23 mouse cellular contexts compared by ENCODE assay signal in genomic region chr6:71963561-71963960, GRCm38 (mm10). TPM values are rescaled to one million over a fixed set of nuclear protein-coding genes. Genes with fewer than 3 reads are reported as not detected.
DNase-seq lines count a peak whose midpoint lies in the region; ATAC-seq and TF ChIP-seq lines count a peak whose summit lies in the region.
"Had no signal": no experiment of that assay in that cellular context is flagged by ENCODE, and none has a peak within 500 bp of the region (broad histone marks: within the 10 kb centered on the region; RNA-seq: fewer than 3 reads in every experiment).

No protein-coding gene starts in this region.

- H3K9ac ChIP-seq in kidney, embryonic 15.5 days = no peak overlapping the region
- no peak overlapping the region for H3K9ac ChIP-seq in liver, postnatal 0 days (replicated peaks)
- H3K9ac ChIP-seq: embryonic facial prominence, embryonic 12.5 days; forebrain, embryonic 12.5 days; forebrain, postnatal 0 days; heart, embryonic 15.5 days; hindbrain, embryonic 13.5 days had no signal

- H3K4me2 ChIP-seq in kidney, embryonic 15.5 days = no peak overlapping the region
- no peak overlapping the region for H3K4me2 ChIP-seq in liver, postnatal 0 days (ENCODE audit: low read depth, low read length)
- H3K4me2 ChIP-seq: embryonic facial prominence, embryonic 12.5 days; forebrain, embryonic 12.5 days; heart, embryonic 11.5 days; heart, embryonic 15.5 days; hindbrain, embryonic 13.5 days had no signal

- no peak for TF ChIP-seq CTCF in liver, postnatal 0 days (IDR thresholded peaks at IDR 0.05; ENCODE audit: low read depth)

- peak; percentile 88 for DNase-seq in heart, adult 11 months
- DNase-seq in heart, embryonic 10.5 days (ENCODE audit: low spot score) = no peak
- DNase-seq in 416B (ENCODE audit: low read depth) = peak; percentile 44
- no peak for DNase-seq in liver, postnatal 0 days
- DNase-seq in adrenal gland, adult 2 months = no peak
- DNase-seq: adrenal gland, postnatal 25 days; cerebellum, adult 2 months; cerebellum, postnatal 10 days; forebrain, postnatal 0 days; gastrocnemius, adult 2 months; gastrocnemius, postnatal 25 days; heart, adult 18-20 months; heart, postnatal 14 days had no signal

- H3K27me3 ChIP-seq in heart, embryonic 10.5 days (ENCODE audit: insufficient read depth, poor library complexity, severe bottlenecking) = no peaks in the 10 kb centered on the region
- no peaks in the 10 kb centered on the region for H3K27me3 ChIP-seq in kidney, embryonic 15.5 days
- H3K27me3 ChIP-seq in liver, postnatal 0 days (ENCODE audit: insufficient read depth, low read length) = no peaks in the 10 kb centered on the region
- H3K27me3 ChIP-seq: embryonic facial prominence, embryonic 12.5 days; forebrain, embryonic 12.5 days; heart, embryonic 15.5 days; hindbrain, embryonic 13.5 days; Patski had no signal

- peak; percentile 79 for ATAC-seq in granulocyte monocyte progenitor cell, adult 5-6 weeks (replicated peaks; ENCODE audit: poor library complexity, severe bottlenecking)
- ATAC-seq in megakaryocyte progenitor cell, adult 5-6 weeks (replicated peaks; ENCODE audit: poor library complexity) = peak; percentile 61
- no peak for ATAC-seq in kidney, embryonic 15.5 days (replicated peaks; ENCODE audit: low FRiP score)
- no peak for ATAC-seq in liver, postnatal 0 days
- ATAC-seq: forebrain, postnatal 0 days; hindbrain, postnatal 0 days; Patski had no signal

- no peak for TF ChIP-seq EP300 in liver, postnatal 0 days (IDR thresholded peaks at IDR 0.05; ENCODE audit: low read depth)

- H3K4me1 ChIP-seq in heart, embryonic 10.5 days = no peaks in the 10 kb centered on the region; the same call in 1 of the 2 replicates
- H3K4me1 ChIP-seq in kidney, embryonic 15.5 days = no peaks in the 10 kb centered on the region
- H3K4me1 ChIP-seq in liver, postnatal 0 days (ENCODE audit: insufficient read depth) = peaks cover 6% of the 10 kb centered on the region; the same call in 1 of the 2 replicates
- H3K4me1 ChIP-seq: embryonic facial prominence, embryonic 12.5 days; forebrain, embryonic 12.5 days; heart, embryonic 15.5 days; hindbrain, embryonic 13.5 days had no signal

- H3K27ac ChIP-seq in heart, embryonic 10.5 days = no peak overlapping the region
- H3K27ac ChIP-seq in kidney, embryonic 15.5 days = no peak overlapping the region
- H3K27ac ChIP-seq in liver, postnatal 0 days (ENCODE audit: low read depth) = no peak overlapping the region
- H3K27ac ChIP-seq: embryonic facial prominence, embryonic 12.5 days; forebrain, embryonic 12.5 days; gastrocnemius, adult 2 months; heart, embryonic 15.5 days; hindbrain, embryonic 13.5 days; hindbrain, postnatal 0 days had no signal

- no peak overlapping the region for H3K4me3 ChIP-seq in heart, embryonic 10.5 days
- no peak overlapping the region for H3K4me3 ChIP-seq in kidney, embryonic 15.5 days (replicated peaks)
- H3K4me3 ChIP-seq in liver, postnatal 0 days (ENCODE audit: low read depth, low read length) = no peak overlapping the region
- H3K4me3 ChIP-seq: embryonic facial prominence, embryonic 12.5 days; forebrain, embryonic 12.5 days; gastrocnemius, adult 2 months; heart, embryonic 15.5 days; hindbrain, embryonic 13.5 days had no signal

- peaks cover 58% of the 10 kb centered on the region for H3K36me3 ChIP-seq in heart, embryonic 10.5 days
- H3K36me3 ChIP-seq in kidney, embryonic 15.5 days = peaks cover 54% of the 10 kb centered on the region
- H3K36me3 ChIP-seq in liver, postnatal 0 days (replicated peaks; ENCODE audit: insufficient read depth, low read length) = peaks cover 39% of the 10 kb centered on the region

- WGBS in heart, embryonic 10.5 days = 95% methylated on average over 11 of the region's 11 CpGs
- WGBS in kidney, embryonic 15.5 days = 90% methylated on average over 11 of the region's 11 CpGs
- WGBS in liver, postnatal 0 days (ENCODE audit: insufficient replicate concordance) = 65% methylated on average over 11 of the region's 11 CpGs

- H3K9me3 ChIP-seq in heart, embryonic 10.5 days = no peaks in the 10 kb centered on the region
- H3K9me3 ChIP-seq in kidney, embryonic 15.5 days (replicated peaks) = no peaks in the 10 kb centered on the region
- no peaks in the 10 kb centered on the region for H3K9me3 ChIP-seq in liver, postnatal 0 days (ENCODE audit: low read length)
- H3K9me3 ChIP-seq: embryonic facial prominence, embryonic 12.5 days; forebrain, embryonic 12.5 days; heart, embryonic 15.5 days; hindbrain, embryonic 13.5 days had no signal

RNA-seq across cellular contexts. Expression of gene Polr1a, which starts 54.7 kb away (rescaled TPM):
- 37.8 and 40.0 TPM in 2 replicates for polyA plus RNA-seq in heart, embryonic 10.5 days (2016; fragmentation: Nextera tagmentation; extraction: Ambion mirVana)
- total RNA-seq in granulocyte monocyte progenitor cell, adult 5-6 weeks (2014; fragmentation: Nextera tagmentation) = 40.1 and 78.8 TPM in 2 replicates
- total RNA-seq in granulocyte monocyte progenitor cell, adult 5-6 weeks (2017) = 83.1 and 91.6 TPM in 2 replicates
- 35.4 and 39.2 TPM in 2 replicates for total RNA-seq in megakaryocyte progenitor cell, adult 5-6 weeks (2015)
- total RNA-seq in megakaryocyte progenitor cell, adult 5-6 weeks (2017) = 75.9 and 99.9 TPM in 2 replicates
- 38.2 and 38.5 TPM in 2 replicates for polyA plus RNA-seq in kidney, embryonic 15.5 days (2015; fragmentation: Nextera tagmentation; extraction: Ambion mirVana)
- 8.0 and 10.0 TPM in 2 replicates for polyA plus RNA-seq in liver, postnatal 0 days (2015; fragmentation: Nextera tagmentation; extraction: Ambion mirVana)
- 10 to 100 TPM; 58.7 to 82.0 TPM for total RNA-seq in adrenal gland, adult 2 months (2021)
- polyA plus RNA-seq in adrenal gland, adult 2 months (2012; rRNA removed) = 33.3 and 36.0 TPM in 2 replicates

RNA-seq across cellular contexts. Expression of gene Ptcd3, which starts 55.0 kb away (rescaled TPM):
- polyA plus RNA-seq in heart, embryonic 10.5 days (2016; fragmentation: Nextera tagmentation; extraction: Ambion mirVana) = 140 and 141 TPM in 2 replicates
- 113 and 134 TPM in 2 replicates for total RNA-seq in granulocyte monocyte progenitor cell, adult 5-6 weeks (2014; fragmentation: Nextera tagmentation)
- 153 and 171 TPM in 2 replicates for total RNA-seq in granulocyte monocyte progenitor cell, adult 5-6 weeks (2017)
- 139 and 162 TPM in 2 replicates for total RNA-seq in megakaryocyte progenitor cell, adult 5-6 weeks (2015)
- 139 and 203 TPM in 2 replicates for total RNA-seq in megakaryocyte progenitor cell, adult 5-6 weeks (2017)
- 107 and 108 TPM in 2 replicates for polyA plus RNA-seq in kidney, embryonic 15.5 days (2015; fragmentation: Nextera tagmentation; extraction: Ambion mirVana)
- 30.4 and 32.0 TPM in 2 replicates for polyA plus RNA-seq in liver, postnatal 0 days (2015; fragmentation: Nextera tagmentation; extraction: Ambion mirVana)
- 10 to 100 TPM; 97.0 to 98.1 TPM for total RNA-seq in adrenal gland, adult 2 months (2021)
- 2.9 and 3.1 TPM in 2 replicates for polyA plus RNA-seq in adrenal gland, adult 2 months (2012; rRNA removed)

Comparison
In these comparisons a context has a peak if more than half of its experiments do, and no peak if none do; other contexts are left out.
1. DNase-seq: peak in heart, adult 11 months (single experiment) and 416B (single experiment); none in heart, embryonic 10.5 days (single experiment), liver, postnatal 0 days (single experiment) and adrenal gland, adult 2 months (single experiment).
2. ATAC-seq: peak in granulocyte monocyte progenitor cell, adult 5-6 weeks (single experiment) and megakaryocyte progenitor cell, adult 5-6 weeks (single experiment); none in kidney, embryonic 15.5 days (single experiment) and liver, postnatal 0 days (single experiment).